In the genomic region with DNA sequence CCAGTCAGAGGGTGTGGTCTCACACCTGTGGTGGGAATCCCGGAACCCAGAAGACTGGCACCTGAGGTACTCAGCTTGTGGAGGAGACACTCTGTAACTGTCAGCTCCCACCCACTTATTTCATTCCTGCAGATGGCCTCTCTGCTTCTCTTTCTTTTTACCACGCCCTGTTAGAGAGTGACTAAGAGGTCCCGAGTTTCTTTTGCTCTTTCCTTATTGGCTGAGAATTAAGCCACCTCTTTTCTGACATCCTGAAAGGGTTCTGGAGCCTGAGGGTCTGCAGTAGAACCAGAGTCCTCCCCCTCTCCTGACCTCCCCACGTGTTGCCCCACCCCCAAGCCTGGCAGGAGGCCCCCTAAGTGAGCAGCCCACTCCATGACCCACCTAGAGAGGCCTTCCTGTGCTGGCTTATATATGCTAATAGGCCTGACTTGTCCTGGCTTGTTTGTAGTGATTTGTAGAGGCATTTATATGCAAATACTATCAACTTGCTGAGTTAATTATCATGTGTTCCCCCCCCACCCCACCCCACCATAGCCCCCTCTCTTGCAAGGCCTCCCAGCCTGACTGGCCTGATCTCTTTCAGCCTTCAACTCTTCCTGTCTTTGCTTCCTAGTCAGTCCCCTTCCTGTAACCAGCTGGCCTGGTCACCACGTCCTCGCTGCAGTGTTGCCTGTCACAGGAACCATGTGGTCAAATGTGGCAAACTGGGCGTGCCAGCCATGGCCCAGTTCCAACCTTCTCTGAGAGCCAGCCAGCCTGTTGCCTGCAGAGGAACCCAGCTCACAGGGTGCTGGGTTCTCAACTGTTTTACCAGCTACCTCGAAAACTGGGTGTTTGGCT, we compare ENCODE assay signal across 8 mouse cellular contexts.
DNase-seq lines count a peak whose midpoint lies in the region; ATAC-seq and TF ChIP-seq lines count a peak whose summit lies in the region.

No protein-coding gene starts in this region.

- peak; percentile 53 for DNase-seq in ovary, adult 18-20 months (ENCODE audit: low spot score)
- no peak for DNase-seq in ovary, postnatal 10 days (ENCODE audit: low spot score)
- peak; percentile 86 to 90 for DNase-seq in cerebellum, postnatal 10 days
- DNase-seq in heart, adult 8-10 months (ENCODE audit: low spot score) = peak; percentile 78
- DNase-seq in kidney, adult 9 months = peak; percentile 84
- DNase-seq in liver, postnatal 0 days = peak; percentile 79
- DNase-seq in frontal cortex, adult 2 months (ENCODE audit: extremely low spot score in 1 of 2, low spot score in 1 of 2) = no peak

- no peak for TF ChIP-seq EP300 in liver, postnatal 0 days (IDR thresholded peaks at IDR 0.05; ENCODE audit: low read depth)

- H3K9ac ChIP-seq in liver, postnatal 0 days (replicated peaks) = no peak overlapping the region
- no peak overlapping the region for H3K9ac ChIP-seq in neural tube, embryonic 12.5 days

- WGBS in liver, postnatal 0 days (ENCODE audit: insufficient replicate concordance) = 24% methylated on average over 8 of the region's 8 CpGs
- WGBS in neural tube, embryonic 12.5 days = 7% methylated on average over 8 of the region's 8 CpGs

- H3K36me3 ChIP-seq in liver, postnatal 0 days (replicated peaks; ENCODE audit: insufficient read depth, low read length) = no peaks in the 10 kb centered on the region
- H3K36me3 ChIP-seq in neural tube, embryonic 12.5 days = no peaks in the 10 kb centered on the region

- H3K9me3 ChIP-seq in liver, postnatal 0 days (ENCODE audit: low read length) = no peaks in the 10 kb centered on the region
- no peaks in the 10 kb centered on the region for H3K9me3 ChIP-seq in neural tube, embryonic 12.5 days

- H3K27me3 ChIP-seq in liver, postnatal 0 days (ENCODE audit: insufficient read depth, low read length) = no peaks in the 10 kb centered on the region
- peaks cover 11% of the 10 kb centered on the region for H3K27me3 ChIP-seq in neural tube, embryonic 12.5 days (replicated peaks)

- no peak for TF ChIP-seq CTCF in liver, postnatal 0 days (IDR thresholded peaks at IDR 0.05; ENCODE audit: low read depth)

- ATAC-seq in liver, postnatal 0 days = peak; percentile 72
- peak; percentile 91 for ATAC-seq in neural tube, embryonic 12.5 days (ENCODE audit: low FRiP score, low read depth)

- no peak overlapping the region for H3K4me3 ChIP-seq in liver, postnatal 0 days (ENCODE audit: low read depth, low read length)
- H3K4me3 ChIP-seq in neural tube, embryonic 12.5 days = no peak overlapping the region

- peak overlapping the region; percentile 22; the same call in 1 of the 2 replicates for H3K4me2 ChIP-seq in liver, postnatal 0 days (ENCODE audit: low read depth, low read length)
- H3K4me2 ChIP-seq in neural tube, embryonic 12.5 days (replicated peaks) = peak overlapping the region; percentile 18

- H3K27ac ChIP-seq in liver, postnatal 0 days (ENCODE audit: low read depth) = peak overlapping the region; percentile 60
- H3K27ac ChIP-seq in neural tube, embryonic 12.5 days = no peak overlapping the region

- H3K4me1 ChIP-seq in liver, postnatal 0 days (ENCODE audit: insufficient read depth) = peaks cover 30% of the 10 kb centered on the region
- H3K4me1 ChIP-seq in neural tube, embryonic 12.5 days = peaks cover 81% of the 10 kb centered on the region

Comparison
In these comparisons a context has a peak if more than half of its experiments do, and no peak if none do; other contexts are left out.
1. DNase-seq: peak in ovary, adult 18-20 months (single experiment), cerebellum, postnatal 10 days (2 of 2), heart, adult 8-10 months (single experiment), kidney, adult 9 months (single experiment) and liver, postnatal 0 days (single experiment); none in ovary, postnatal 10 days (single experiment) and frontal cortex, adult 2 months (0 of 2).